Mouse (Mus musculus): Measurements from ENCODE around the gene Slc25a25. TPM values are rescaled to one million over a fixed set of nuclear protein-coding genes. Genes with fewer than 3 reads are reported as not detected.

The Slc25a25 gene
- polyA plus RNA-seq, 1 experiment from 2014 or later = 36.9 TPM

- peak overlapping the region; percentile 34; the same call in 1 of the 2 replicates for H3K9ac ChIP-seq (replicated peaks)
- TF ChIP-seq EP300 (IDR thresholded peaks at IDR 0.05; ENCODE audit: low read depth) (peak; percentile 83), CTCF (IDR thresholded peaks at IDR 0.05; ENCODE audit: low read depth) (no peak)
- no peaks in the 10 kb centered on the region for H3K27me3 ChIP-seq (ENCODE audit: insufficient read depth, low read length)
- WGBS (ENCODE audit: insufficient replicate concordance) = 65% methylated on average over 25 of the region's 25 CpGs
- H3K4me1 ChIP-seq (ENCODE audit: insufficient read depth) = no peaks in the 10 kb centered on the region; the same call in 1 of the 2 replicates
- H3K36me3 ChIP-seq (replicated peaks; ENCODE audit: insufficient read depth, low read length) = no peaks in the 10 kb centered on the region
- DNase-seq (peak; percentile 70), ATAC-seq (peak; percentile 82)
- H3K27ac ChIP-seq (ENCODE audit: low read depth) = peak overlapping the region; percentile 98
- 0 out of 2 replicates have a peak overlapping the region, but pooled peaks have one; percentile 29 for H3K4me2 ChIP-seq (ENCODE audit: low read depth, low read length)
- H3K4me3 ChIP-seq (ENCODE audit: low read depth, low read length) = no peak overlapping the region
- no peaks in the 10 kb centered on the region for H3K9me3 ChIP-seq (ENCODE audit: low read length)
Observed at GRCm38 (mm10) chr2:32408429-32409424, 42.5 kb downstream of the Slc25a25 start.

GRCm38 (mm10) chr2:32407144-32407824 lies 44.0 kb downstream of the Slc25a25 start:
- no peaks in the 10 kb centered on the region for H3K4me1 ChIP-seq (ENCODE audit: insufficient read depth)
- peak overlapping the region; percentile 80 for H3K27ac ChIP-seq (ENCODE audit: low read depth)
- WGBS (ENCODE audit: insufficient replicate concordance) = 75% methylated on average over 7 of the region's 7 CpGs
- TF ChIP-seq EP300 (IDR thresholded peaks at IDR 0.05; ENCODE audit: low read depth) (no peak), CTCF (IDR thresholded peaks at IDR 0.05; ENCODE audit: low read depth) (no peak)
- H3K4me2 ChIP-seq (ENCODE audit: low read depth, low read length) = 0 out of 2 replicates have a peak overlapping the region, but pooled peaks have one; percentile 19
- no peak for DNase-seq
- ATAC-seq = no peak
- no peak overlapping the region; the same call in 1 of the 2 replicates for H3K9ac ChIP-seq (replicated peaks)
- no peak overlapping the region for H3K4me3 ChIP-seq (ENCODE audit: low read depth, low read length)
- H3K27me3 ChIP-seq (ENCODE audit: insufficient read depth, low read length) = no peaks in the 10 kb centered on the region
- H3K9me3 ChIP-seq (ENCODE audit: low read length) = no peaks in the 10 kb centered on the region
- H3K36me3 ChIP-seq (replicated peaks; ENCODE audit: insufficient read depth, low read length) = 0 out of 2 replicates have a peak, but pooled peaks cover 2% of the 10 kb centered on the region

GRCm38 (mm10) chr2:32404663-32405062 lies 46.6 kb downstream of the Slc25a25 start:
- ATAC-seq (no peak), DNase-seq (peak; percentile 95)
- Histone ChIP-seq H3K36me3 (replicated peaks; ENCODE audit: insufficient read depth, low read length) (peaks cover 20% of the 10 kb centered on the region), H3K4me3 (ENCODE audit: low read depth, low read length) (no peak overlapping the region), H3K27ac (ENCODE audit: low read depth) (no peak overlapping the region), H3K9ac (replicated peaks) (no peak overlapping the region), H3K4me1 (ENCODE audit: insufficient read depth) (no peaks in the 10 kb centered on the region), H3K4me2 (ENCODE audit: low read depth, low read length) (no peak overlapping the region), H3K9me3 (ENCODE audit: low read length) (no peaks in the 10 kb centered on the region), H3K27me3 (ENCODE audit: insufficient read depth, low read length) (no peaks in the 10 kb centered on the region)
- 26% methylated on average over 2 of the region's 2 CpGs for WGBS (ENCODE audit: insufficient replicate concordance)
- TF ChIP-seq EP300 (IDR thresholded peaks at IDR 0.05; ENCODE audit: low read depth) = no peak
- TF ChIP-seq CTCF (IDR thresholded peaks at IDR 0.05; ENCODE audit: low read depth) = peak; percentile 100

GRCm38 (mm10) chr2:32396695-32397094 lies 54.5 kb downstream of the Slc25a25 start:
- no peaks in the 10 kb centered on the region for H3K9me3 ChIP-seq (ENCODE audit: low read length)
- WGBS (ENCODE audit: insufficient replicate concordance) = under 1% methylated on average over 15 of the region's 15 CpGs
- TF ChIP-seq CTCF (IDR thresholded peaks at IDR 0.05; ENCODE audit: low read depth) (no peak), EP300 (IDR thresholded peaks at IDR 0.05; ENCODE audit: low read depth) (no peak)
- peaks cover 18% of the 10 kb centered on the region for H3K4me1 ChIP-seq (ENCODE audit: insufficient read depth)
- peak overlapping the region; percentile 92 for H3K9ac ChIP-seq (replicated peaks)
- peak overlapping the region; percentile 88 for H3K4me3 ChIP-seq (ENCODE audit: low read depth, low read length)
- DNase-seq = no peak
- peak overlapping the region; percentile 97 for H3K4me2 ChIP-seq (ENCODE audit: low read depth, low read length)
- no peaks in the 10 kb centered on the region for H3K27me3 ChIP-seq (ENCODE audit: insufficient read depth, low read length)
- H3K36me3 ChIP-seq (replicated peaks; ENCODE audit: insufficient read depth, low read length) = peaks cover 13% of the 10 kb centered on the region
- H3K27ac ChIP-seq (ENCODE audit: low read depth) = peak overlapping the region; percentile 90; the same call in 1 of the 2 replicates
- ATAC-seq = no peak

GRCm38 (mm10) chr2:32395946-32396621 lies 55.2 kb downstream of the Slc25a25 start:
- Histone ChIP-seq H3K4me3 (ENCODE audit: low read depth, low read length) (peak overlapping the region; percentile 88), H3K27ac (ENCODE audit: low read depth) (peak overlapping the region; percentile 90), H3K4me1 (ENCODE audit: insufficient read depth) (peaks cover 18% of the 10 kb centered on the region), H3K9ac (replicated peaks) (peak overlapping the region; percentile 92), H3K36me3 (replicated peaks; ENCODE audit: insufficient read depth, low read length) (peaks cover 11% of the 10 kb centered on the region), H3K9me3 (ENCODE audit: low read length) (no peaks in the 10 kb centered on the region), H3K4me2 (ENCODE audit: low read depth, low read length) (peak overlapping the region; percentile 97), H3K27me3 (ENCODE audit: insufficient read depth, low read length) (no peaks in the 10 kb centered on the region)
- DNase-seq (peak; percentile 87), ATAC-seq (peak; percentile 90)
- under 1% methylated on average over 57 of the region's 59 CpGs for WGBS (ENCODE audit: insufficient replicate concordance)
- TF ChIP-seq EP300 (IDR thresholded peaks at IDR 0.05; ENCODE audit: low read depth) (no peak), CTCF (IDR thresholded peaks at IDR 0.05; ENCODE audit: low read depth) (0 out of 2 replicates have a peak, but pooled peaks have one; percentile 5)

All from liver, postnatal 0 days (tissue).